Mouse (Mus musculus): Measurements from ENCODE around the gene Trp53i13.

Trp53i13 gene

DNA sequence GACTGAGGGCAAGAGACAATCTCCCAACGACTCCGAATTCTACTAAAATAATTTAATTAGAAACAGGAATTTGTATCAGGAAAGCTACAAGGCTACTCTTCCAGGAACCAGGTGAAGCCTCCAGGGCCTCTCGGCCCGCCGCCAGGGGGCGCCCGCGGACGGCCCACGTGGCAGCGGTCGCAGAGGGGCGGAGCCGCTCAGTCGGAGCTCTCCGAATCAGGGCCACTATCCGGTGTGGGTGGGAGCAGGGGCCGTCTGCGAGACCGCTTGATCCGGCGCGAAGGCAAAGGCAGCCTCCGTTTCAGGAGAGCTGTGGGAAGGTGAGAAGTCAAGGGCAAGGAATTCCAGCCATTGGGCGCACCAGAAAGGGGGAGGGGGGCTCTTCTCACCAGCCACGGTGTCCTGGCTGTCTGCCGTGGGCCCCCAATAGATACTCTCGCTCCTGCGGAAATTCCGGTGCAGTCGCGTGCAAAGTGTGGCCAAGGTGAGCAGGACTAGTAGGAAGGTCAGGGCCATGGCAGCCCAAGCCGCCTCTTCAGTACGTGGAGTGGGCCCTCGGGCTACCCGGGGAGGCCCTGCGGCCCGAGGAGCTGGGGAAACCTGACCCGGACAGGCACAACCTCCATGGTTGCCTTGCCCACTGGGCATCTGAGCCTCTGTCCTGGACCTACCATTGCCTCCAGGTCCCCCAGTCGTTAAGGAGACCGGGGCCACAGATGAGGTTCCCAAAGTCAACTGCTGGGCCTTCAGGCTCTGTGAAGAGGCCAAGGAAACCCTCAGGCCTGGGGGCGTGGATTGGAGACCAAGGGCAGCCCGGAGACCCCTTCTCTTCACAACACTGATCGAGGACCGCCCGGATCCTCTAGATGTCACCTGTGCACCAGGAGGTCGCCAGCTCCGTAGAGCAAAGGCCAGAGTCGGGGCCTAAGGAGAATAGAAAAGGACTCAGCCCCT is 7.4 kb downstream of the Trp53i13 start:
- peak; percentile 76 for DNase-seq (ENCODE audit: low spot score)

DNA sequence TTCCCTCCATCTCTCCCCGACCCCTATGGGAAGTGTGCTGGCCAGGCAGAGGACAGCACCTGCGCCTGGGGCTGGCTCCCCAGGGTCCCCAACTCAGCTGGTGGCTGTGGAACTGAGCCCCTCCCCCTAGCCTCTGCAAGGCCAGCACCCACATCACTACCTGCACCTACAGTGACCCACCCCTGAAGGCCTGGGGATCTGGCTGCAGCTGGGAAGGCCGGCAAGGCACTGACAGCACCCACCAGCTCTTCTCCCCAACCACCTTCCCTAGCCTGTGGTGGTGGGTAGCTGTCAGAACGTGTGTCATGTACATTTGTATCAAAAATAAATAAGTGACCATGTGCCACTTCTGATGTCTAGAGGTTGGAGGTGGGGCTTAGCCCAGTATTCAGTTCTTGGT is 8.4 kb downstream of the Trp53i13 start:
- DNase-seq (ENCODE audit: low spot score) = no peak

DNA sequence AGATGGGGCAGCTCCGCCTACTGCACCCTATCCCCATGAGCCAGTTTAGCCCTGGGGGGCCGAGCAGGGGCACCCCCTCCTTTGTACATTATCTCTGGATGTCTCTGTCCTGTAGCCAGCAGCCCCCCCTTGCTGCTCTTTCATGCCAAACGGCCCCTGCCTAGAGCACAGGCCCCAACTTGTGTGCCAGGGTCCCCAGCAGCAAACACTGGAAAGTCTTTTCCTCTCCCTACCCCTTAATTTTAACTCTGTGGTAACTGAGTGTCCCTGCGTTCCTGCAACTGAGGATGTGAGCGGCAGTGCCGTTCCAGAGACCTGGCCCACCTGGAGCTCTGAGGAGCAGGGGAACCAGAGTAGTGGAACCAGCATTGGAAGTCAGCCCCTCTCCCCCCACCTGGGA is 8.8 kb downstream of the Trp53i13 start:
- no peak for DNase-seq (ENCODE audit: low spot score)

DNA sequence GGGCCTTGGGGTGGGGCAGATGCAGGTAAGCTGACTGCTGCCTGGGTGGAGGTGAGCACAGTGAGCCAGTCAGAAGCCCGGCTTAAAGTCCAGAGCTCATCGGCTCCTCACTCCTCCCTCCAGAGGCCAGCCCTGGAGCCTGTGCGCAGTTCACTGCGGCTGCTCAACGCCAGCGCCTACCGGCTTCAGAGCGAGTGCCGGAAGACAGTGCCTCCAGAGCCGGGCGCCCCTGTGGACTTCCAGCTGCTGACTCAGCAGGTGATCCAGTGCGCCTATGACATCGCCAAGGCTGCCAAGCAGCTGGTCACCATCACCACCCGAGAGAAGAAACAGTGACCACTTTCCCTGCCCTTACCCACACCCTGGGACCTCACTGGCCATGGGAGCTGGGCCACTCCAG is 9.5 kb downstream of the Trp53i13 start:
- DNase-seq (ENCODE audit: low spot score) = no peak

DNA sequence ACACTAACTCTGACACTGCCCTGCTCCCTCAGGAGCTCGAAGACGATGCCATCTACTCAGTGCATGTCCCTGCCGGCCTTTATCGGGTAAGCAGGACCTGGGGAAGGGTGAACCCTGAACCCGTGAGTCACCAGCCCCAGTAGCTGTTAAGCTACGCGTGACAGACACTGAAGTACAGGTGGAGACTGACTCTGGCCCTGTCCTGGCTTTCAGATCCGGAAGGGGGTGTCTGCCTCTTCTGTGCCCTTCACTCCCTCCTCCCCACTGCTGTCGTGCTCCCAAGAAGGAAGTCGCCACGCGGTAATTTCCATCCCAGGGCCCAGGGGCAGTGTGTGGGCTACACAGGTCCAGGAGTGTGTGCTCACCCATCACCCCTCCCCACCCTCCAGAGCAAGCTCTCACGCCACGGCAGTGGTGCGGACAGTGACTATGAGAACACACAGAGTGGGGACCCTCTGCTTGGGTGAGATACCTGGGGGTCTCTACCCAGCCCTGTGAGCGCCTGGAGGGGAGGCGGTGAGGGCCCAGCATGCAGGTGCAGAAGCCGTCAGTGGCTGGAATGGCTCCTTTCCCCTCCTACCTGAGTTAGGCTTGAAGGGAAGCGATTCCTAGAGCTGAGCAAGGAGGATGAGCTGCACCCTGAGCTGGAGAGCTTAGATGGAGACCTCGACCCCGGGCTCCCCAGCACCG is 10.3 kb downstream of the Trp53i13 start:
- DNase-seq (ENCODE audit: low spot score) = no peak

DNA sequence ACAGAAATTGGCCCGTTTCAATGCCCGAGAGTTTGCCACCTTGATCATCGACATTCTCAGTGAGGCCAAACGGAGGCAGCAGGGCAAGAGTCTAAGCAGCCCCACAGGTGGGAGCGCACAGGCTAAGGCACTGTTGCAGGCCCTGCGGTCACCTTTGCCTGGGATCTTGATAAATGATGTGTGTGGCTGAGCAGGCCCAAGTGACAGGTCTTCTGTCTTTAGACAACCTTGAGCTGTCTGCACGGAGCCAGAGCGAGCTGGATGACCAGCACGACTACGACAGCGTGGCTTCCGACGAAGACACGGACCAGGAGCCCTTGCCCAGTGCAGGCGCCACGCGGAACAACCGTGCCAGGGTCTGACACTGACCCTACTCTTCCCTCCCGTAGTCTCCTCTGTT is 11.4 kb downstream of the Trp53i13 start:
- DNase-seq (ENCODE audit: low spot score) = no peak

DNA sequence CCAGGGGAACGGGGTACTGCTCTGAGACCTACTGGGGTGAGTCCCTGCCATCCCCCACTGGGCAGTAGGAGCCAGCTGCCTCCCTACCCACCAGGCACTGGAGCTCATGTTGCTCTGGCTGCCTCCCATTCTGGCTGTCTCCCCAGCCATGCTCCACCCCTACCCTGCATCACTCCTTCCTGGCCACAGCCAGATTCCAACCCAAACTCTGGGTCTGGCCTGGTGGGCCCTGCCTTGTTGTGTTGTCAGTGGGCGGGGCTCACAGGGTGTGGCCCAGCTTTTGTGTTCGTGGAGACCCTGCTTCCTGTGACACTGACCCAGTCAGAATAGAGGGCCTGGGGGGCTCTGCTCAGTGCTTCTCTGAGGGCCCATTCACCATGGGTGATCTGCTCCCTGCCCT is 12.3 kb downstream of the Trp53i13 start:
- no peak for DNase-seq (ENCODE audit: low spot score)

DNA sequence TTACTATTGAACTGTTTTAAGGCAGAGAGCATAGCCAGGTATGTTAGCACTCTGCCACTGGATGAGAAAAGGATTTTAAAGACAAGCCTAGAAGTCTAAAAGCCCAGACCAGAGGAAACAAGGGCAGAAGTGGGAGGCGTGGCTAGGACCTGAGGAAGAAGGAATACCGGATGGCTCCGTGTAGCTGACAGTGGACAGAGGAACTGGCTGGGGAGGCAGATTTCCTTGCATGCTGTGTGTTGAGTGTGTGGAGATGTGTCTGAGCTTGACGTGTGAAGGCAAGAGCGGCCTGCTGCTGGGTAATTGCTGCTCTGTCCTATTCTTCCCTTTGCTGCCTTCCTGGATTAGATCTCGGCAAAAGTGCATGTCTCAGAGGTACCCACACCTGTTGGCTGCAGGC is 13.3 kb downstream of the Trp53i13 start:
- no peak for DNase-seq (ENCODE audit: low spot score)

DNA sequence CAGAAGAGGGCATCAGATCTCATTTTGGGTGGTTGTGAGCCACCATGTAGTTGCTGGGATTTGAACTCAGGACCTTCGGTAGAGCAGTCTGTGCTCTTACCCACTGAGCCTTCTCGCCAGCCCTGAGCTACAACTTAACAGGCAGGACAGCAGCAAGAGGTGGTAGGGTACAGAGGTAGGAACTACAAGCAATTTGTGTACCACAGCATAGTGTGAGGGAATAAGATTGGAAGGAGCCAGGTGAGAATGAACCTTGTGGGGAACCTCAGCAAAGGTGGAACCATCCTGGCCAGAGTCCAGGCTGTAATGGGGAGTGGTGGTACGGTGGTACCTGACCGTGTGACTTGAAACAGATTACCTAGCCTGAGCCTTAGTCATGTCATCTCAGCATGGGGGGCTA is 13.8 kb downstream of the Trp53i13 start:
- DNase-seq (ENCODE audit: low spot score) = no peak

DNA sequence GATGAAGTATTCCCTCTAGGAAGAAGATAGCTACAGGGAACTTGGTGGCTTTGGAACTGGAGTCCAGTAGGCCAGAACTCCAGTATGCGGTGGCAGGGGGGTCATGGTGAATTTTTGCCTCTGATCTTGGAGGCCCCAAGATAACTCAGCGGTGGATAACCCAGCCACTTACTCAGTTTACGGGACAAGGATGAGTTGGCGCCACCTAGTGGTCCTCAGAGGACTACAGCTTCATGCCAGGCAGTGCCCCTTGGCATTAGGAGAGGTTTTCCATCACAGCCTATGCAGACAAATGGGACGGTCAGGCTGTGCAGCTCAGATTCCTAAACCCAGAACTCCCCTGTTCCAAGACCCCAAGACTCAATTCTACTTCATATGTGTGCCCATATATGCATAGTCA is 14.4 kb downstream of the Trp53i13 start:
- peak; percentile 31 for DNase-seq (ENCODE audit: low spot score)

DNA sequence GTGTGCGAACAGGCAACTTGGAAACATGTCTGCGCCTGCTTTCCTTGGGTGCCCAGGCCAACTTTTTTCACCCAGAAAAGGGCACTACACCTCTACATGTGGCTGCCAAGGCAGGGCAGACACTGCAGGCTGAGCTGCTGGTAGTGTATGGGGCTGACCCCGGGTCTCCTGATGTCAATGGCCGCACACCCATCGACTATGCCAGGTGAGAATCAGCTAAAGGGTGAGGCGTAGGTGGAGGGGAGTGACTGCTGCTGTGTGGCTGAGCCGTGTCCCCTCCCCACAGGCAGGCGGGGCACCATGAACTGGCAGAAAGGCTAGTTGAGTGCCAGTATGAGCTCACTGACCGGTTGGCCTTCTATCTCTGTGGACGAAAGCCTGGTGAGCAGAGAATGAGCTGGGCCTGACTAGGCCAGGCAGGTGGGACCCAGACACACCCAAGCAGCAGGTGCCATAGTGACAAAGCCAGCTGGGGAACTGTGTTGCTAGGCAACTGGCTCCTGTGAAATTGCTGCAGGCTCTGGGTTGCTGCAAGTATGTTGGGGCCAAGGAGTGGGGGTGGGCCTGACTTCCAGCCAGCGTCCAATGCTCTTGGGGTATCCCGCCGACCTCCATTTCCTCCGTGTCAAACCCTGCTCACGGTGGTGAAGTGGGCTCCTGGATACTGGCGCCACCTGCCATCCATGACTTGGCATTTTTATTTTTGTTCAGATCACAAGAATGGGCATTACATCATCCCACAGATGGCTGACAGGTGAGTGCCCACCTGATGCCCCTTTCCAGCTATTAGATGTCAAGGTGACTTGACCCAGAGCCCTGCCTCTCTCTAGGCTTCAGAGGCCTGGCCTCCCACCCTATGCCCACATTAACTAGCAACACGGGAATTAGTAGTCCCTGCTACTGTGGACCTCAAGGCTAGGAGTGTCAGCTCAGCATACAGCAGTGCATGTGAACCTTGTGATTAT is 15.1 kb downstream of the Trp53i13 start:
- DNase-seq (ENCODE audit: low spot score) = no peak

DNA sequence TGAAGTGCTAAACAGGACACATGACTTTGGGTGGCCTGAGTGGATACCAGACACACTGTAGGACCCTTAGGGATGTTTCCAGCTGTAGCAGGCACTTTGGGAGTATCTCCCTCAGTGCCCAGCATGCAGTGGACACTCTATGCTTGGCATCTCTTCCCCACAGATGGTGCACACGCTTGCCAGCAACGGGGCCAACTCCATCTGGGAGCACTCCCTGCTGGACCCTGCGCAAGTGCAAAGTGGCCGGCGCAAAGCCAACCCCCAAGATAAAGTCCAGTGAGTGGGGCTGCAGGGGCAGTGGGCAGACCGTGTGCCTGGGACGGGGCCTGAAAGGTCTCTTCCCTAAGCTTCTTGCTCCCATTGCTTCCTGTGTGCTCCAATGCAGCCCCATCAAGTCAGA is 16.4 kb downstream of the Trp53i13 start:
- no peak for DNase-seq (ENCODE audit: low spot score)

DNA sequence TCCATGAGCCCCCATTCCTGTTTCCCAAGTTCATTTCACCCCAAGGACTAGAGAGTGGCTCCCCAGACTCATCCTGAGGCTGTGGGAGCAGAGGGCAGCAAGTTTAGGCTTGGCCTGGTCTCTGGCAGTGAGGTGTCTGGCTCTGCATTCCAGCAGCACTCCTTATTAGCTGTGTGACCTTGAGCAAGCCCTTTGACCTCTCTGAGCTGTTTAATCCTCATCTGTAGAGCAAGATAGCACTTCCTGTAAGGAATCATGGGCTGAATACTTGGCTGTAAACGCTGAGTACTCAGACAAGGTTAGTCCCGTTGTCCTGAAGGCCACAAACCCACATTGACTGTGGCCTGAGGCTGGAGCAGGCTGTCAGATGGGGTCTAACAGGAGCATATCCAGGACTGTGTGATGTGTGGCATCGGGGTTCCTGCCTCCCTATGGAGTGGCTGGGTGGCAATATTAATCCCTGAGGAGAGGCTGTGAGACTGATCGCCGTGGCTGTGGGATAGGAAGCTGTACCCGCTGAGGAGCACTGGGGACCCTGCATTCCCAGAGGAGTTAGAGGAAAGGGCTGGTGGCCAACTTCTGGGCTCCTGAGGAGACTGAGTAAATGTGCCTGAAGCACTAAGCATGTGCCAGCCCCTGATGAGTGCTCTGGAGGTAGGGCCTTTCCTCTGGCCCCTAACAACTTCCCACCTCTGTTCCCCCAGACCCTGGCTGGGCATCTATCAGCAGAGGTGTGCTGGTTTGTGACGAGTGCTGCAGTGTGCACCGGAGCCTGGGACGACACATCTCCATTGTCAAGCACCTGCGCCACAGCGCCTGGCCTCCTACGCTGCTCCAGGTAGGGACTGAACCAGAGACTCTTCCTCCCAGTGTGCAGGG is 17.3 kb downstream of the Trp53i13 start:
- DNase-seq (ENCODE audit: low spot score) = peak; percentile 16

DNA sequence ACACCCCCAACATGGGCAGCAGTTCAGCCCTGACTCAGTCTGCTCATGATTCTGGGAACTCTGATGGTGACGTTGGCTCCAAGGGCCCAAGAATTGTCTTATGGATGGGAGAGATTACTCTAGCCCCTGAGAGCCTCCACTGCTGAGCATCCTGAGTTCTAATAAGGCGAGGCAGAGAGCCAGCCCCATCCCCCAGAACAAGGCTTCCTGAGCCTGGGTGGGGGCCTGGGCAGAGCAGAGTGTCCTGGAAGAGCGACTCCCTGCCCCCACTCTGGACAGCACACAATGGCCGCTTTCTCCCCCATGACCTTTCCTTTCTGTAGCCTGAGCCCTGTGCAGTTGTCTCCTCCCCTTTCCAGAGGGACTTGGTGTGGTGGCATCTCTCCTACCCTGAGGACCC is 17.9 kb downstream of the Trp53i13 start:
- DNase-seq (ENCODE audit: low spot score) = no peak

DNA sequence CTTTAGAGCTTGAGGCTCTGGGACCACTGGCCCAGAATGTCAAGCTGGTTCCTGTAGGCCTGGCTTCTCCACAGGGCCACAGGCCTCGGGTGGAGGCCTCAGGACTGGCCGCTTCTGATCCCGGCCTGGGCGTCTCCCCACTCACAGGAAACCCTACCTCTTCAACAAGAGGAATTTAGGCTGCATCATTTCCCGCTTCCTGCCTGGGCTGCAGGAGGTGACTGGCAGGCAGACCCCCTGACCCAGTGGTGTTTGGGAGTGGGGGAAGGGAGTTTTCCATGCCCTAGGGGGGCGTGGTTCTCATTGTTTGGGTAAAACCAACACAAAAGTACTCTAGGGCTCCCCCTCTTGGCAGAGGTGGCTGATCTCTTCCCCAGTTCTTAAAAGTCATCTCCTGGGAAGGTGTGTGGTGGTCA is 18.4 kb downstream of the Trp53i13 start:
- peak; percentile 31 for DNase-seq (ENCODE audit: low spot score)

DNA sequence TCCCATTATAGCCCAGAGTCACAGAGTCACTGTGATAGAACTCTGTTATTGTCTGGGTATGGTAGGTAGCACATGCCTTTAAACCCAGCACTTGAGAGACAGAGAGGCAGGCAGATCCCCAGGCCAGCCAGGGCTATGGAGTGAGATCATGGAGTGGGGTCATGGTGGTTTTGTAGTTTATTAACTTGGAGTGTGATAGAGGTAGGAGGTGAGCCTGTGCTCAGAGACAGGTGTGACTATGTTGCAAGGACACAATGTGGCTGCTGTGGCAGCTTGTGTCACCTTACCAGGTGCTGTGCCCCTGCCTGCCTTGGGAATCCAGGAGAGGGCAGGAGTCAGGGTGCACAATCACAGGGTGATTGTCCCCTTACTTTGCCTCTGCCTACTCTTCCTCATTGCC is 20.3 kb downstream of the Trp53i13 start:
- DNase-seq (ENCODE audit: low spot score) = no peak

DNA sequence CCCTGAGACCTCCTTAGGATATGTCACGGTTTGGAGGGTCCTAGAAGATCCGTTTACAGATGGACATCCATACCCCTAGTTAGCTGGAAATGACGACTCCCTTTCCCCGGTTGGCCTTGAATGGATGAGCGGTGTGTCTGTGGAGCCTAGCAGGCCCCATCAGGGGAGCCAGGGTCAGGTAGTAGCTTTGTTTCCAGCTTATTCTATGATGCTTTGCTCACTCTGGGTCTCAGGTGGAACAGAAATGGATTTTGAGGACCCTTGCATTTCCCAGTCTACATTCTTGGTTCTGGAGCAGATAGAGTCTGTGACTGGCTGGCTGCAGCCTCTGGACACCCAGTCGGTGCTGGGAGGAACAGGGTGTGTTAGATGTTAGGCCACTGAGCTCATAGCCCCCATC is 21.0 kb downstream of the Trp53i13 start:
- DNase-seq (ENCODE audit: low spot score) = no peak

DNA sequence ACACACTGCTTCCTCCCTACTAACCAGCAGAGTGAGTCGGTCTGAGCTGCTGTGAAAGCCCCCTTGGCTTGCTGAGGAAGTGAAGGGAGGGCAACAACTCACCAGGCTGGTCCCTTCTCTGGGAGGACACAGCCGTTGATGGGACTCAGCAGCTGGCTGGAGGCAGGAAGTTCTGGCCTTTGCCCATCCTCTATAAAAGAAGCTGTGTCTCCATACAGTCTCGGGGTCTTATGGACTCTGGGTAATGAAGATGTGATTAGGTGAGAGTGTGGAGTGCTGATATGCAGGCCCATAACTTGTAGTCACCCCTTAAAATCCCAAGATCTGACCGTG is 21.5 kb downstream of the Trp53i13 start:
- DNase-seq (ENCODE audit: low spot score) = no peak

DNA sequence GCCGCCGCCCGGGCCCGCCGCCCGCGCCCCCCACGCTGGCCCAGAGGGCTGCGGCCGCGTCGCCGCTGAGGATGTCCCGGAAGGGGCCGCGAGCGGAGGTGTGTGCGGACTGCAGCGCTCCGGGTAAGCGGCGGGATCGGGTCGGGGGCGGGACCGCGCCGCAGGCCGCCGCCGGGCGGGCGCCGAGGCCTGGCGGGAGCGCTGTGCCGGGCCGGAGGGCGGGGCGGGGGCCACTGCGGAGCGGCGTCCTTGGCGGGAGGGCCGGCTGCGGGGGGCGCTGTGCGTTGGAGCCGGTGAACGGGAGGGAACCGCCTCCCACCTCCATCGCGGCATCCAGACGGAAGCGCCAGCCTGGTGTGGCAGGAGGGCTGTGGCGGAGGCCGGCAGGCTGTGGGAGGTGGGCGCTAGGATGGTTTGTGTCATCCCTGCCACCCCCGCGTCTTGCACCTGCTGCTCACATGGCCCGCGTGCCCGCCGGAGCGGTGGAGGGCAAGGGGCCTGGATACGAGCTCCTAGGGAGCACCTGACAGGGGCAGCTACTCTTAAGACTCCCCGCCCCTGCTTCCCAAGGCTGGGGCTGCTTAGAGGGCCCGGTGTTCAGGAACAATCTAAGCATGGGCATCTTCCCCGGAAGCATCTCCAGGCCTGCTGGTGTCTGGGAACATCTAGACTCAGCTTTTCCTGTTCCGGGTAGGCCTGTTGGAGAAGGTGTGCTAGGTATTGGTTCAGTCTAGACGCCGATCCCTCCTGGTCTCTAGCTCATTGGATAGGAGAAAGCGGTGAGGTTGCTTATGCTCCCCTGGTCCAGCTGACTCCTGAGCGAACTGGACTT is 22.1 kb downstream of the Trp53i13 start, which contains the start of gene Git1:
Git1 (plus strand) TSS at position 51 of the 832 bp plus-strand sequence.
- DNase-seq (ENCODE audit: low spot score) = peak; percentile 25

DNA sequence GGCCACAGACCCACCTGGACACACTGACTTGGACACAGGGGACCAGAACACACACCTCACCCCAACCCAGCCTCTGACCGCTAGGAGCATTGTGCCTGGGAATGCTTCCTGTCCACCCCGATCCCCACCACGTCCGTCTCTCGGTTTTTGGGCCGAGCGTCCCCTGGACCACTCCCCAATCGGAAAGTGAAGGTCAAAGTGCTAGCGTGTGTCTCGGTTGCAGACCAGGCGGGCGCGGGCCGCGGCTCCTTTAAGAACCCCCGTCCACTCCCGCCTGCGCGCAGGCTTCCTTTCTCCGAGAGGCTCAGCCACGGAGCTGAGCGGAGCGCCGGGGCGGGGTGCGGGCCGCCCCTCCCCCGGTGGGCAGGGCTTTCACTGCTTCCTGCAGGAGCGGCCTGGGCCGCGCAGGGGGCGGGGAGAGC is 22.9 kb downstream of the Trp53i13 start:
- peak; percentile 91 for DNase-seq (ENCODE audit: low spot score)

Measured in ovary, adult 18-20 months (tissue).